Mouse (Mus musculus): ENCODE measurements around the gene Hsd3b5. TPM values are rescaled to one million over a fixed set of nuclear protein-coding genes. Genes with fewer than 3 reads are reported as not detected.

Gene Hsd3b5
- not detected in 2 replicates for polyA plus RNA-seq (2012; rRNA removed; ENCODE audit: low replicate concordance)

GRCm38 (mm10) chr3:98630152-98630551, at the start of gene Hsd3b5:
TSS of gene Hsd3b5 (minus strand) at chr3:98630252.

GRCm38 (mm10) chr3:98588707-98589106, 41.3 kb downstream of the Hsd3b5 start, which contains the start of gene Gm10681:
TSS of gene Gm10681 (minus strand) at chr3:98588807.

Other genes starting within 250 kb of the Hsd3b5 start
- 5.8 and 5.9 TPM in 2 replicates for gene Zfp697, start 247.8 kb downstream of the Hsd3b5 start, polyA plus RNA-seq (2012; rRNA removed; ENCODE audit: low replicate concordance)
- not detected in 2 replicates for gene Gm4450, start 173.1 kb downstream of the Hsd3b5 start, polyA plus RNA-seq (2012; rRNA removed; ENCODE audit: low replicate concordance)
- not detected in 2 replicates for gene Hsd3b4, start 119.7 kb downstream of the Hsd3b5 start, polyA plus RNA-seq (2012; rRNA removed; ENCODE audit: low replicate concordance)
- gene Gm10681, start 41.4 kb downstream of the Hsd3b5 start, polyA plus RNA-seq (2012; rRNA removed; ENCODE audit: low replicate concordance): not detected in 2 replicates
- gene Hsd3b2, start 94.3 kb upstream of the Hsd3b5 start, polyA plus RNA-seq (2012; rRNA removed; ENCODE audit: low replicate concordance): not detected in 2 replicates
- not detected in 2 replicates for gene Hsd3b3, start 132.9 kb upstream of the Hsd3b5 start, polyA plus RNA-seq (2012; rRNA removed; ENCODE audit: low replicate concordance)
- gene Hsd3b6, start 184.2 kb upstream of the Hsd3b5 start, polyA plus RNA-seq (2012; rRNA removed; ENCODE audit: low replicate concordance): not detected in 2 replicates
- gene Hsd3b1, start 229.5 kb upstream of the Hsd3b5 start, polyA plus RNA-seq (2012; rRNA removed; ENCODE audit: low replicate concordance): 0.11 TPM in 1 of 2 replicates, not detected in the other